Mouse (Mus musculus) layer of hippocampus, adult 6 months (tissue): ENCODE results near the gene Map4k4. TPM values are rescaled to one million over a fixed set of nuclear protein-coding genes. Genes with fewer than 3 reads are reported as not detected.

Experiments
- long read RNA-seq, 2 experiments: library from polyadenylated mRNA; unstranded; transcript quantifications; one replicate each; pipeline ENCODE4 v2.0.0; 2019 to 2020
- polyA plus RNA-seq: library from polyadenylated mRNA; unstranded; fragments of <200 nt; fragmentation: Nextera tagmentation; gene quantifications from 2 replicates; pipeline ENCODE4 v1.2.3, GENCODE M21; 2021

Map4k4 gene
- polyA plus RNA-seq, result 2.7 TPM in 2 replicates
- long read RNA-seq, experiment 1, partial matches to known transcripts, result 5 of 16 reads
- long read RNA-seq, experiment 1, other reads (novel, unspliced or antisense), result 10 of 16 reads
- long read RNA-seq, experiment 2, partial matches to known transcripts, result 6 of 10 reads
- long read RNA-seq, experiment 2, other reads (novel, unspliced or antisense), result 4 of 10 reads

DNA sequence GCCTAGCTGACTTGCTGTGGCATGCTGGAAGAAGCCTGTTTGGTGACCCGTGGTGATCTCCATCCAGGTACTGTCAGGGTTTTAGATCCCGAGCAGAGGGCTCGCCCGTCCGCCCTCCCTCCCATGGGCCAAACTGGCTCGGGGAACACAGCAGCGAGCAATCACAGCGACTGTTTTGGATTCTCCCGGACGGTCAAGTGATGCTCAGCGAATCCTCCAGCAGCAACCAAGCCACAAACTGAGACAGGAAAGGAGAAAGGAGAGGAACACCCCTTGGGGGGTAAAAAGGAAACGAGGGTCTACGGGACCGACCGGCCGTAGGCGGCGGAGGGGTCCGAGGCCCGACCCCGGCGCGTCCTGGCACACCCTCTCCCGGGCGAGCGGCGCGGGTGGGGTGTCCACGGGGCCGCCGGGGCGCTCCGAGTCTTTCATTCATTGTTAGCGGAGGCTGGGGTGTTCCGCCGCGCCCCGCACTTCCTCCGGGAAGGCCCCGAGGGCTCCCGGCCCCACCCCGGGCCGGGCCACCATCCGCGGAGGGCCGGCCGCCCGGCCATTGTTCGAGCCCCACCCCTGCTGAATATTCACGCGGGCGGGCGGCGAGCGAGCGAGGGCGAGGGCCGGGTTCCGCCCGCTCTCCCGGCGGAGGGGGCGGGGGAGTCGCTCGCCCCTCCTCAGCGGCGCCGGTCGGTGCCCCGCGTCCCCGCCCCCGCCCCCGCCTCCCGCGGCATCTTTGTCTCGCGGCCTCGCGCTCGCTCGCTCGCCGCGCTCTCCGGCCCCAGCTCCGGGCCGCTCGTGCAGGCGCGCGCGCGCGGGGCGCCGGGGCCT lies at the start of gene Map4k4:
Gene Map4k4 (plus strand): TSS at position 733 of the 825 bp plus-strand sequence.

GRCm38 (mm10) chr1:40073779-40074178 lies 173.1 kb downstream of the Map4k4 start, which contains the start of gene Il1r2:
Gene Il1r2, plus strand, starts transcription at chr1:40074079.

Other genes starting within 250 kb of the Map4k4 start
- gene Creg2, start 249.4 kb upstream of the Map4k4 start, polyA plus RNA-seq, result 27.5 and 28.4 TPM in 2 replicates
- gene Rfx8, start 179.9 kb upstream of the Map4k4 start, polyA plus RNA-seq, result 0.15 and 0.46 TPM in 2 replicates
- gene Gm3646, start 95.6 kb upstream of the Map4k4 start, polyA plus RNA-seq, result not detected in 2 replicates
- 0.75 and 1.1 TPM in 2 replicates for gene Il1r2, start 173.2 kb downstream of the Map4k4 start, polyA plus RNA-seq